Mouse (Mus musculus) lung, postnatal 14 days (tissue): Measurements from ENCODE around the gene Podn.

Experiments
- DNase-seq: peaks from one replicate; pipeline ENCODE4 v3.0.0; 2021

Podn gene

DNA sequence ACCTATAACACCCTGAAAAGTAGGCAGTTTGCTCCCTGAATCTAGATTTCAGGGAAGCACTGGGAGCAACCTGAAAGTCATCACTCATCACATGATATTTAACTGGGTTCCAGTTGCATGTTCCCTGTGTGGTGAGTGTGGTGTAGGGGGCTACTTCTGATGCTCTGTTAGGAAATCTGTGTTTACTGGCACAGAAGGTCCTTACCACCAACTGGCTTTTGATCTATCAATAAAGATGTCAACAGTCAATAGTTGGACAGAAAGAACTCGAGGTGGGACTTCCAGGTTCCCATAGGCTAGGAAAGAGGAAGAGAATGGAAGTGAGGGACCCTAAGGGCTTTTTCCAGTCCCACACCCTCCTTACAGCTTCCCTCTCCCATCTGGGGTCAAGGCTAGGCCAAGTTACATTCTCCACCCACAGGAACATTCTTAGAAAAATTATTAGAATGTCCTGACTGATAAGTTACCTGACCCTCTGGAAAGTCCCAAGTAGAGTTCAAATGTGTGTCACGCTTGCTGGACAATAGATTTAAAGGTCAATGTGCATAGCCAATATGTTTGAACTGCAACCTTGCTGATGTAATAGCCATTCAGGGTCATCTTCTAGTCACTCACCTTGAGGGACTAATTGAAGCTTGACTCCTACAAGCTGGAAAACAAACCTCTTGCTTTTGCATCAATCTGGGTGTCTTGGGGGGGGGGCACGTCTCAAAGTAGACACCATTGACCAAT is 18.9 kb downstream of the Podn start:
- no peak for DNase-seq

- no peak for DNase-seq
Measured at GRCm38 (mm10) chr4:108074204-108074823, 21.9 kb downstream of the Podn start.

GRCm38 (mm10) chr4:108072086-108072485 is 24.2 kb downstream of the Podn start:
- DNase-seq, result peak; percentile 41

GRCm38 (mm10) chr4:108071235-108071901 is 24.9 kb downstream of the Podn start:
- peak; percentile 96 for DNase-seq

DNA sequence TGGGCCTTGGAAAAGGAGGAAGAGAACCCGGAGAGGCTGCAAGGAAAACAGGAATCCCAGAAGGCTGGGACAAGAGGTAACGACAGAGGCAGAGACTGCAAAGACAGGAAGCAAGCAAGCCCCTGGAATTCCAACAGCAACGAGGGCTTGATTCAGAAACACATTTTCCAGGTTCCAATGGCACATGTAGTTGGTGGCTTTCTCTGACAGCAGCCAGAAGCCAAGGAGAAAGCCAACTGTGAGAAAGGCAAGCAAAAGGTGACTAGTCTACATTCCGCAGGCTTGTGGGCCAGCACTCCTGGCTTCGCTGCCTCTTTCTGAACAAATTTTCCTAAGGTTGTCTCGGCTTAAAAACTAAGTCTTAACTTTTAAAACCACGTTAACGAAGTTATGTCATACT is 25.5 kb downstream of the Podn start:
- DNase-seq, result no peak

GRCm38 (mm10) chr4:108070286-108070685 is 26.0 kb downstream of the Podn start:
- no peak for DNase-seq

DNA sequence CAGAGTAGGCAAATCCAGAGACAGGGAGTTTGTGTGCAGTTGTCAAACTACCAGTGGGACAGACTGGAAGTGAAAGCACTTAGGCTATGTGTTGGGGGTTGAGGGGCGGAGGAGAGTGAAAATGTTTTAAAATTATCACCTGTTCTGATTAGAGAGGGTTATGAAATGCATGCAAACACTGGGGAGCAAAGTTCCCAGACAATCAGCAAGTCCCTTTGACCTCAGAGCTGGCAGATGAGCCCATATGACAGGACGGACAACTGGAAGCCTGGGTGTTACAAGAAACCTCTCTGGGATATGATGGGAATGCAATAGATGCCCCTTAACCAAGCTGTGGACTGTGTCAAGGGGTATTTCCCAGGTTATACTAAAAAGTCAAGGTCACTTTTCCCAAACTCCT is 28.2 kb downstream of the Podn start:
- DNase-seq, result no peak

- DNase-seq, result no peak
Measured at GRCm38 (mm10) chr4:108067261-108067660, 29.0 kb downstream of the Podn start.

DNA sequence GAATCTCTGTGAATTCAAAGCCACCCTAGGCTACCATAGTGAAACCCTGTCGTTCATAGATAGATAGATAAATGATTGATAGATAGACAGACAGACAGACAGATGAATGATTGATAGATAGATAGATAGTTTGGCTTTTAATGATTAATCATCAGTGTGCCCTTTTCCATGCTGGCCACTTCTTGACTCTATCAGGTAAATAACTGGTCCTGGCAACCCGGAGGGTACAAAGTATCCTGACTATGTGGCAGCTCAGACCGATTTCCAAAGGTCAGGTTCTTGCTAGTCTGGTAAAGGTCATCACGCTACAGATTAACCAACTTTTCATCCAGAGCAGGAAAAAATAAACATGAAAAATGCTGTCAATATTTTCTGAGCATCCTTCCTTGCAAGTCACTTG is 29.7 kb downstream of the Podn start:
- DNase-seq, result no peak

DNA sequence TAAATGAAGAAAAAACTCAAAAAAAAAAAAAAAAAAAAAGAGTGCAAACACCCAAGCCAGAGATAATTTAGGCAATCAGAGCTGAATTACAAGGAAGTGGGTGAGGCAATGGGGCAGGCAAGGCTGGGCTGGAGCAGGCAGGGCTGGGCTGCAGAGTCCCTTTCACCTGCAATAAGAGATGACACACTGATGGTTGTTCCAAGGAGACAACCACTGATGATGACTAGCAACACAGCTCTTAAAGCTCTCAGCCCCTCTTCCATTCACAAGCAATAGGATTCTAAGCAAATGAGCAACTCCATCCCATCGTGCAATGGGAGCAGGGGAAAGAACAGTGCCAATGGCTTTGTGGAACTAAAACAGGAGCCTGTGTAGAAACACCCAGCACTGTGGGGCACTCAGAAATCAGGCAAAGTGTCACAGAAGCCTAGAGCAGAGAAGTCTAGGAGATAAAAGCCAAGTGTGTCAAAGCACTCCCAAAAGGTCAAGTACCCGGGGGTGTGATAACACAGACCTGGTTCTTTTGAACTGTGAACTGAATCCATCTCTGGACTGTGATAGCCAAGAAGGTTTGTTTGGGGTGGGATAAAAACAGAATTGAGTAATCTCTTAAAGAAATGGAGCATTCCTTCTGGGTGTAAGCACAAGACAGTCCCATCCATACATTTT is 30.9 kb downstream of the Podn start:
- DNase-seq, result no peak

DNA sequence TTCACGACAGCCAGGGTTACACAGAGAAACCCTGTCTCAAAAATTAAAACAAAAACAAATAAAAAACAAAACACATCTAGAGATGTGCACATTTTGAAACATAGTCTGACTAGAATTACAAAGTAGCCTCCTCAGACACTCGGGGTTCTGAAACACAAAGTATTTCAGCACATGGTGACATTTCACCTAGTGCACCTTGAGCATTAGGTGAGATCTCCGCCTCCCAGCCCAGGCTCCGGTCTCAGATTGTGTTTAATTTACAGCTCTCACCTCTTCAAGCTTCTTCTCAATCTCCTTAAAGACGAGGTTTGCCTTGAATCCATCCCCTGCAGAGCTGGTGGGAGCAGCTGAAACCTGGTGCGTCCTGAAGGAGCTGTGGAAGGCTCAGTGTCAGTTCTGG is 32.6 kb downstream of the Podn start:
- no peak for DNase-seq

- no peak for DNase-seq
Measured at GRCm38 (mm10) chr4:108062524-108062923, 33.7 kb downstream of the Podn start.

DNA sequence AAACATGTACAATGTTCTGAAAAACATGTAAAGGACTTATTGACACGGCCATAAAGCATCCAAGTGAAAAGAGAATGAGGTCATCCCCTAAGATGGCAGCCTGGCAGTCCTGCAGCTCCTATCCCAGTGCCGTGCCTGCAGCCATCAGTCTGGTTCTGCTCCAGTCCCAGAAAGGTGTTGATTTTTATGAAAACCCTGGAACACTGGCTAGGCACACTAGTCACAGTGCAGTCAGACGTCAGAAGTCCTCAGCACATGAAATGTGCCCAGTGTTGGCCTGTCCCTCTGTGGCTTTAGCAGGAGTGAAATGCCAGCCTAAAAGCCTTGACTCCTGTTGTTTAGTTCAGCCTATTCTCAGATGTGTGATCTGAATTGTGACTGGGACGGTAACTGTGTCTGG is 35.5 kb downstream of the Podn start:
- DNase-seq, result no peak

- DNase-seq, result no peak
Measured at GRCm38 (mm10) chr4:108059601-108060379, 36.5 kb downstream of the Podn start.

- no peak for DNase-seq
Measured at GRCm38 (mm10) chr4:108058166-108058565, 38.1 kb downstream of the Podn start.

DNA sequence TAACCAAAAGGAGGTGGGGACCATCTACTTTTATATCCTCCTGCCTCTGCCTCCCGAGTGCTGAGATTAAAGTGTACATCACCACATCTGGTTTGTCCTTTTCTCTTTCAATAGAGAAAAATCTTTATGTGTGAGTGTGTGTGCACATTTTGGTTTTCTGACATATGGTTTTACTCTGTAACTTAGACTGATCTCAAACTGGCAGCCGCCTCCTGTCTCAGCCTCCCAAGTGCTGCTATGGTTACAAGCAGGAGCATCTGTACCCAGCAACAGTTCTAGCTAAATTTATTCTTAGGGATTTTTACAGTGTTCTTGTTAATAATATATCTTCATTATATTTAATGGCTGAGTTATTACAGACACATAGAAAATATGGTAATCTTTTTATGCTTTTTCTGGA is 39.0 kb downstream of the Podn start:
- no peak for DNase-seq

- DNase-seq, result peak; percentile 12
Measured at GRCm38 (mm10) chr4:108055873-108056272, 40.4 kb downstream of the Podn start.

GRCm38 (mm10) chr4:108052673-108053072 is 43.6 kb downstream of the Podn start:
- DNase-seq, result no peak

- no peak for DNase-seq
Measured at GRCm38 (mm10) chr4:108051687-108052274, 44.5 kb downstream of the Podn start.

DNA sequence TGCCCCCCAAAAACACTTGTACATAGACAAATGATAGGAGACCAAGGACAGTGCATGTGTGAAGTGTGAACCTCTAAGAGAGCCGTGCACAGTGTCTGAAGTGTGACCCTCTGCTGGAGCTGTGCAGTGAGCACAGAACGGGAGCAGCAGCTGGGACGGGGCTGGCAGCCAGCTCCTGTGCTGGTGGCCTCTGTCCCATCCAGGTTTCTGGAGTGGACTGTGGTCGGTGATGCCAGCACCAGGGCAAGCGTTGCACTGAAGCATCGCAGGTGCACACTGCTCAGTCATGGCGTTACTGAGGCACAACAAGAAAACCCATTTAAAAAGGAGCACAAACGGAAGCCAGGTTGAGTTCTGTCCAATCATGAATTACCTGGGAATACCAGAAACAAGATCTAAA is 50.1 kb downstream of the Podn start:
- DNase-seq, result no peak

DNA sequence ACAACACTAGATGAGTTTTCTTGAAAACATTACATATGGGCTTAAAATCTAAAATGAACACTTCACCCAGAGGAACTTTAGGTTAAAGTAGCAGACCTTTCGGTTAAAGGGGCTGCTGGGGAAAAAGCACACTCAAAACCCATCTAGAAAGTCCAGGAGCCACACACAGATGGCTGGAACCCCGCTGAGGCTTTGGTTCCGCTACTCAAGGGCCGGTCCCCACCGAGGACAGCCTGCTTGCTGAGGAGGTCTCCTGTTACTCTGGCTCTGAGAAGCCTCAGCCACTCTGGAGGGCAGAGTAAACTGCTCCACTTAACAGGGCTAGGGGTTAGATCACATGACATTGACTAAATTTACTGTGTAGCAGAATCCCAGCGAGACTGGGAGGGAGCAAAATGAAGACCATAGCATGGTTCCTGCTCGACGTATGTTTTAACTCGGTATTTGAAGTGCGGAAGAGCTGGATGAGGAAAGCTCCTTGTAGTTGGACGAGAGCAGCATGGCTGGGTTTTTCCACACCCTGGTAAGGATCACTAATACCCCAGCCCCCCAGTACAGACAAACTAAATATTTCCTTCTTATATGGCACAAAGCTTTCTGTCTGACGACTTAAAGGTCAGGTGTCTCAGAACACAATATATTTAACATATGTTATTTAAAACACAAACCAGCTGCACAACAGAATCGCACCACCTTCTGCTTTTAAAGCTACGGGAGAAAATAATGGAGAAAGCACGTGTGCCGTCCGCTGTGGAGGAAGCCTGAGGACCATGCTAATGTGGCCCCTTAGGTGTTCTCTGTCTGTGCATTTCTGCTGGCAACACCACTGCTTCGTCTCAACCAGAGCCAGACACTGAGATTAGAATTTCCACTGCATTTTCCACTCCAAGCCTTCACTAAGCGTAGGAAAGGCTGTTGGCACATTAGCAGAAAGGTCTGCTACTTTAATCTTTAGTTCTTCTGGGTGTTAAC is 50.8 kb downstream of the Podn start:
- DNase-seq, result no peak
